Mouse (Mus musculus): ENCODE measurements around the gene Slc5a1. TPM values are rescaled to one million over a fixed set of nuclear protein-coding genes. Genes with fewer than 3 reads are reported as not detected.

Slc5a1 gene
- total and polyA plus RNA-seq, 3 experiments, result 0.20 to 0.47 (median 0.31) TPM

DNA sequence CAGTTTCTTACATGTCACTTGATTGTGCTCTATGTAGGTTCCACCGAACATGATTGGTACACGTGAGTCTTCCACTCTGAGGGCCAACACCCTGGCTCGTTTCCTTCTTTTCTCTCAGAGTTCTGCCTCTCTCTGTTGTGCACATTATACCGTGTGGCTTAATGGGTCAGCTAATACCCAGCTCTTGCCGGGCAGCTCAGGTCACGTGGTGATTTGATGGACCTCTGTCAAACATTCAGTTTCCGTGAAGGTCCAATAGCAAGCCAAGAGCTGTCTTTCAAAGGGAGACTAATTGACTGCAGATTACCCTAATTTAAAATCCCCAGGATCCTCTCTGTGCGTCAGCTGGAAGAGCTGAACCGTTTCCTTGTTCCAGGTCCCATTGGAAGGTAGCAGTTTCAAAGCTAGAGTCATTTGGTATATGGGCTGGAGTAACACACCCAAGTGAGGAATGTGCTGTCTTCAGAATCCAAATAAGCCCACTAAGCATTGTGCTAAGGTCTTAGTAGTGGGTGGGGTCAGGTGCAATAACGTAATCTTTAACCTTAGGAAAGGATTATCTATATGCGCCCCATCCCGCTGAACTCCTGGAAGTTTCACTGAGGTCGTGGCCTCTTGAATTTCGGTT is 3.9 kb downstream of the Slc5a1 start:
- H3K79me2 ChIP-seq (replicated peaks; ENCODE audit: control insufficient read depth, insufficient read depth, low read length), result no peaks in the 10 kb centered on the region
- no peak overlapping the region for H3K27ac ChIP-seq
- TF ChIP-seq EP300 (IDR thresholded peaks at IDR 0.05; ENCODE audit: insufficient read depth, low read depth, low read length) (no peak), CTCF (IDR thresholded peaks at IDR 0.05) (no peak), POLR2A (IDR thresholded peaks at IDR 0.05; ENCODE audit: insufficient read depth, low read depth, low read length) (no peak)
- H3K4me1 ChIP-seq (ENCODE audit: control insufficient read depth, insufficient read depth, low read length), result no peaks in the 10 kb centered on the region
- peaks cover 4% of the 10 kb centered on the region; the same call in 1 of the 2 replicates for H3K27me3 ChIP-seq (ENCODE audit: control insufficient read depth, insufficient read depth, low read length)
- no peaks in the 10 kb centered on the region for H3K36me3 ChIP-seq (ENCODE audit: control insufficient read depth, insufficient read depth, low read length)
- no peak for DNase-seq
- H3K4me3 ChIP-seq, result no peak overlapping the region
- intact Hi-C loops (cut with DNase I), result no loop called here
- WGBS, result 79% methylated on average over 14 of the region's 14 CpGs
- no peak overlapping the region for H3K9ac ChIP-seq (ENCODE audit: low read depth, low read length)

DNA sequence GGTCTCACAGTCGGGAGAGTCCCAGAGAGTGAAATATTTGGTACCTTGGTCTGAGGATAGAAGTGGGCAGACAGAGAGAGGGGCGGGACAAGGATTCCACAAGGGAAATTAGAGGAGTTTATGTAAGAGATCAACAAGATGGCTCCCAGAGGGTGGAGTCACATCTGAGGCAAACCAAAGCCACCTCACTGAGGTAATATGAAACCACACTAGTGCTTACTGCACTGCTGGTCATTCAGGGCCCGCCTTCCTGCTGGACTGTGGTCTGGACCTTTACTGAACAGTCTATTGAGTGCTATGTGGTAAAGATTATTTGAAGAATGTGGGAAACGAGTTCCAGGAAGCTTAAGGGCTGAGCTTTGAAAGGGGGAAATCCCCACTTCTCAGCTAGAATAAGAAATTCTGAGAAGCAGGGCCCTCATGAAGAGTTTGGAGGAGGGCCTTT is 17.9 kb downstream of the Slc5a1 start:
- intact Hi-C loops (cut with DNase I), result no loop called here
- no peak overlapping the region for H3K4me3 ChIP-seq
- no peak for DNase-seq
- H3K79me2 ChIP-seq (replicated peaks; ENCODE audit: control insufficient read depth, insufficient read depth, low read length), result no peaks in the 10 kb centered on the region
- no peak for TF ChIP-seq CTCF (IDR thresholded peaks at IDR 0.05)
- no peak for TF ChIP-seq POLR2A (IDR thresholded peaks at IDR 0.05; ENCODE audit: insufficient read depth, low read depth, low read length)
- no peak for TF ChIP-seq EP300 (IDR thresholded peaks at IDR 0.05; ENCODE audit: insufficient read depth, low read depth, low read length)
- H3K4me1 ChIP-seq (ENCODE audit: control insufficient read depth, insufficient read depth, low read length), result no peaks in the 10 kb centered on the region
- H3K27me3 ChIP-seq (ENCODE audit: control insufficient read depth, insufficient read depth, low read length), result no peaks in the 10 kb centered on the region
- H3K9ac ChIP-seq (ENCODE audit: low read depth, low read length), result no peak overlapping the region
- 62% methylated on average over 4 of the region's 4 CpGs for WGBS
- no peak overlapping the region for H3K27ac ChIP-seq
- no peaks in the 10 kb centered on the region for H3K36me3 ChIP-seq (ENCODE audit: control insufficient read depth, insufficient read depth, low read length)

DNA sequence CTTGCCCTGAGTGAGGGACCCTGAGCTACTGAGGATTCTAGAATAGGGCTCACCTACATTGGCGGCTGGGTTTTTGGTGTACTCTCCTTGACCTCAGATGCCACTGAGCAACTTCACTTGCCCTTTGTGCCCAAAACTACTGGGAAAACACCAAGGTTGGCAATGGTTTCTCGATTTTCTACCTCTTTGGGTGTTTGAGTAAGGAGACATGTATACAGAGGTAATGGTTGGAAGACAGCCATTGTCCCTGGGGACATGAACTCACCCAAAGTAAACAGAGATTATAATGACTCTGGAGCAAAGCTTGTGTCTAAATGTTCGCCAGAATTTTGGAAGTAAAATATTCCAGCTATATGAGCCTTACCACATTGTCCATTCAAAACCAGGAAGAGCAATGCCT is 19.6 kb downstream of the Slc5a1 start:
- no peak overlapping the region for H3K9ac ChIP-seq (ENCODE audit: low read depth, low read length)
- no peaks in the 10 kb centered on the region for H3K27me3 ChIP-seq (ENCODE audit: control insufficient read depth, insufficient read depth, low read length)
- intact Hi-C loops (cut with DNase I), result no loop called here
- TF ChIP-seq CTCF (IDR thresholded peaks at IDR 0.05) (no peak), EP300 (IDR thresholded peaks at IDR 0.05; ENCODE audit: insufficient read depth, low read depth, low read length) (no peak), POLR2A (IDR thresholded peaks at IDR 0.05; ENCODE audit: insufficient read depth, low read depth, low read length) (no peak)
- no peaks in the 10 kb centered on the region for H3K79me2 ChIP-seq (replicated peaks; ENCODE audit: control insufficient read depth, insufficient read depth, low read length)
- WGBS, result 56% methylated on average over 3 of the region's 3 CpGs
- no peak overlapping the region for H3K4me3 ChIP-seq
- DNase-seq, result no peak
- H3K4me1 ChIP-seq (ENCODE audit: control insufficient read depth, insufficient read depth, low read length), result no peaks in the 10 kb centered on the region
- H3K27ac ChIP-seq, result no peak overlapping the region
- H3K36me3 ChIP-seq (ENCODE audit: control insufficient read depth, insufficient read depth, low read length), result no peaks in the 10 kb centered on the region

DNA sequence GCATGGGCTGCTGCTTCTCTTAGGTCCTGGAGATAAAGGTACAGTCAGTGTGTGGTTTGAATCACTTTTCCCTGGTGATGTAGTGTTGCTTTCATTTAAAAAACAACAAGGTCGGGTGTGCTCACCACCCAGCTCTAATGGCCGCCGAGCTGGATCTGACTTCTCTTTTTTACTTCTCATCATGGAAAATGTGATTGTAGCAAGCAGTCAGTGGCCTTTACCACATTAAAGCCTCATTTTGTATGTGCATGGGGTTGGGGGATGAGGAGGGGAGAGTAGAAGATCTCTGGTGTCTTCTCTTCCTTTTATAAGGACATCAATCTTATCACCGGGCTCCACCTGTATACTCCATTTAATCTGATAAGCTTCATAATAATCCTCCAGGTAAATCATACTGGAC is 21.3 kb downstream of the Slc5a1 start:
- WGBS, result 79% methylated on average over 4 of the region's 4 CpGs
- intact Hi-C loops (cut with DNase I), result no loop called here
- no peaks in the 10 kb centered on the region for H3K79me2 ChIP-seq (replicated peaks; ENCODE audit: control insufficient read depth, insufficient read depth, low read length)
- no peaks in the 10 kb centered on the region for H3K4me1 ChIP-seq (ENCODE audit: control insufficient read depth, insufficient read depth, low read length)
- no peaks in the 10 kb centered on the region for H3K27me3 ChIP-seq (ENCODE audit: control insufficient read depth, insufficient read depth, low read length)
- TF ChIP-seq POLR2A (IDR thresholded peaks at IDR 0.05; ENCODE audit: insufficient read depth, low read depth, low read length) (no peak), CTCF (IDR thresholded peaks at IDR 0.05) (no peak), EP300 (IDR thresholded peaks at IDR 0.05; ENCODE audit: insufficient read depth, low read depth, low read length) (no peak)
- H3K36me3 ChIP-seq (ENCODE audit: control insufficient read depth, insufficient read depth, low read length), result no peaks in the 10 kb centered on the region
- H3K27ac ChIP-seq, result no peak overlapping the region
- H3K9ac ChIP-seq (ENCODE audit: low read depth, low read length), result no peak overlapping the region
- no peak for DNase-seq
- no peak overlapping the region for H3K4me3 ChIP-seq

DNA sequence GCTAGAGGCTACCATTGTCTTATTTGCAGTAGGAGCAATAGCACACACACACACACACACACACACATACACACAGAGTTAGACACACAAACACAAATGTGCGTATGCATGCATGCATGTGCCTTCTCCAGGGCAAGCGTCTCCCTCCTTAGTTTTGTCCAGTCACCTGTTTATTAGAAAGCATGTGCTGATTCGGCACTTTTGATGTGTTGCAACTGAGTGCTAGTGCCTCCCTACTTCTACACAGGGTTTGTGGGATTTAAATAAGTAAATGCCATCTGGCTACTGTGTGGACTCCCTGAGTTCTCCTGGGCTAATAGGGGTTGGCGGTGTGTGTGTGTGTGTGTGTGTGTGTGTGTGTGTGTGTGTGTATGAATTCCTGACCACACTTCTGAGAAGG is 30.1 kb downstream of the Slc5a1 start:
- Histone ChIP-seq H3K36me3 (ENCODE audit: control insufficient read depth, insufficient read depth, low read length) (no peaks in the 10 kb centered on the region), H3K27me3 (ENCODE audit: control insufficient read depth, insufficient read depth, low read length) (no peaks in the 10 kb centered on the region), H3K4me3 (no peak overlapping the region), H3K79me2 (replicated peaks; ENCODE audit: control insufficient read depth, insufficient read depth, low read length) (no peaks in the 10 kb centered on the region), H3K27ac (no peak overlapping the region), H3K9ac (ENCODE audit: low read depth, low read length) (no peak overlapping the region), H3K4me1 (ENCODE audit: control insufficient read depth, insufficient read depth, low read length) (no peaks in the 10 kb centered on the region)
- TF ChIP-seq POLR2A (IDR thresholded peaks at IDR 0.05; ENCODE audit: insufficient read depth, low read depth, low read length), result no peak
- no peak for TF ChIP-seq EP300 (IDR thresholded peaks at IDR 0.05; ENCODE audit: insufficient read depth, low read depth, low read length)
- TF ChIP-seq CTCF (IDR thresholded peaks at IDR 0.05), result no peak
- no peak for DNase-seq
- WGBS, result 94% methylated on average over 4 of the region's 4 CpGs
- intact Hi-C loops (cut with DNase I), result no loop called here

DNA sequence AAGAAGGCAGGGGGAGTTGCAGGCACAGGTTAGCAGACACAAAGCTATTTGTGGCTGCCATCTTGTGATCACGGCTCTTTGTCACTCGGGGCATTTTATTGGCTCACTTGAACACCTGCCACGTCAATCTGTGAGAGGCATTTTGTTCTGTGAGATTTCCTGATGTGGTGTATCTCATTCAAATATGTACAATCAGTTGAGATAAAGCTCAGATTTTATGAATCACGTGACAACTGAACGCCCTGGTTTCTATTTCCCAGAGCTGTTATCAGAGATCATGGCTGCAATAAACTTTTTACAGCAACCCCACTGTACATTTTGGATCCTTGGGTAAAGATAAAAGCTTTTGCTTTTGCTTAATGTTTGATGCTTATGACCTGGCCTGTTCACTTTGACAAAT is 31.6 kb downstream of the Slc5a1 start:
- Histone ChIP-seq H3K9ac (ENCODE audit: low read depth, low read length) (no peak overlapping the region), H3K79me2 (replicated peaks; ENCODE audit: control insufficient read depth, insufficient read depth, low read length) (no peaks in the 10 kb centered on the region), H3K4me3 (no peak overlapping the region), H3K4me1 (ENCODE audit: control insufficient read depth, insufficient read depth, low read length) (no peaks in the 10 kb centered on the region), H3K27me3 (ENCODE audit: control insufficient read depth, insufficient read depth, low read length) (no peaks in the 10 kb centered on the region), H3K36me3 (ENCODE audit: control insufficient read depth, insufficient read depth, low read length) (no peaks in the 10 kb centered on the region), H3K27ac (no peak overlapping the region)
- 76% methylated on average over 5 of the region's 5 CpGs for WGBS
- no peak for DNase-seq
- intact Hi-C loops (cut with DNase I), result no loop called here
- TF ChIP-seq POLR2A (IDR thresholded peaks at IDR 0.05; ENCODE audit: insufficient read depth, low read depth, low read length) (no peak), EP300 (IDR thresholded peaks at IDR 0.05; ENCODE audit: insufficient read depth, low read depth, low read length) (no peak), CTCF (IDR thresholded peaks at IDR 0.05) (no peak)
